Mouse (Mus musculus) midbrain, embryonic 10.5 days (tissue): ENCODE results near the gene Stk11. TPM values are rescaled to one million over a fixed set of nuclear protein-coding genes. Genes with fewer than 3 reads are reported as not detected.

Experiments used
- DNase-seq: peaks from one replicate; pipeline ENCODE4 v3.0.0-alpha.2; 2017; ENCODE audit warnings: low spot score
- H3K27ac ChIP-seq: fragments of 300-500 bp; sonication (generic); replicated peaks from 2 replicates; pipeline ENCODE4 v1.5.1; 2016; ENCODE audit warnings: mild to moderate bottlenecking
- H3K27me3 ChIP-seq: fragments of 300-500 bp; sonication (generic); 2 replicates; pipeline ENCODE4 v1.6.1; 2016; ENCODE audit warnings: low read depth, mild to moderate bottlenecking; ENCODE audit not compliant: poor library complexity, severe bottlenecking
- H3K36me3 ChIP-seq: fragments of 300-500 bp; sonication (generic); 2 replicates; pipeline ENCODE4 v1.6.1; 2016; ENCODE audit warnings: mild to moderate bottlenecking, moderate library complexity
- H3K4me1 ChIP-seq: fragments of 300-500 bp; sonication (generic); 2 replicates; pipeline ENCODE4 v1.6.1; 2016
- H3K4me3 ChIP-seq: fragments of 300-500 bp; sonication (generic); 2 replicates; pipeline ENCODE4 v1.5.1; 2016; ENCODE audit warnings: mild to moderate bottlenecking, moderate library complexity
- H3K9me3 ChIP-seq: fragments of 300-500 bp; sonication (generic); replicated peaks from 2 replicates; pipeline ENCODE4 v1.6.1; 2016; ENCODE audit warnings: mild to moderate bottlenecking
- WGBS: fragments of 180-500 bp; shearing (Covaris S2); methylation state at CpG from one replicate; pipeline ENCODE4 v1.1.7; 2016; 5-methylcytosine and 5-hydroxymethylcytosine counted together
- polyA plus RNA-seq: library from polyadenylated mRNA; unstranded; fragments of >200 nt; fragmentation: Nextera tagmentation; extraction: Ambion mirVana; gene quantifications from 2 replicates; pipeline ENCODE4 v1.2.1, GENCODE M21; 2016

The Stk11 gene
- polyA plus RNA-seq, 1 experiment from 2014 or later: 19.7 TPM

GRCm38 (mm10) chr10:80167460-80168037 is 51.9 kb downstream of the Stk11 start:
- H3K36me3 ChIP-seq: peaks cover 37% of the 10 kb centered on the region
- peaks cover 86% of the 10 kb centered on the region for H3K4me1 ChIP-seq
- H3K27ac ChIP-seq: peak overlapping the region; percentile 99
- H3K4me3 ChIP-seq: peak overlapping the region; percentile 77
- peaks cover 9% of the 10 kb centered on the region for H3K27me3 ChIP-seq
- DNase-seq: peak; percentile 99
- WGBS: under 1% methylated on average over 55 of the region's 55 CpGs
- no peaks in the 10 kb centered on the region for H3K9me3 ChIP-seq

GRCm38 (mm10) chr10:80168038-80168661 is 52.5 kb downstream of the Stk11 start:
- Histone ChIP-seq H3K27me3 (peaks cover 9% of the 10 kb centered on the region), H3K36me3 (peaks cover 39% of the 10 kb centered on the region), H3K9me3 (no peaks in the 10 kb centered on the region), H3K27ac (peak overlapping the region; percentile 99), H3K4me1 (peaks cover 84% of the 10 kb centered on the region), H3K4me3 (peak overlapping the region; percentile 77)
- peak; percentile 94 for DNase-seq
- under 1% methylated on average over 45 of the region's 48 CpGs for WGBS

GRCm38 (mm10) chr10:80169070-80169469 is 53.5 kb downstream of the Stk11 start:
- Histone ChIP-seq H3K4me1 (peaks cover 84% of the 10 kb centered on the region), H3K4me3 (peak overlapping the region; percentile 77), H3K9me3 (no peaks in the 10 kb centered on the region), H3K27me3 (peaks cover 4% of the 10 kb centered on the region), H3K36me3 (peaks cover 39% of the 10 kb centered on the region), H3K27ac (peak overlapping the region; percentile 99)
- WGBS: 58% methylated on average over 1 of the region's 1 CpGs
- DNase-seq: no peak

GRCm38 (mm10) chr10:80169651-80170050 is 54.0 kb downstream of the Stk11 start:
- Histone ChIP-seq H3K36me3 (peaks cover 39% of the 10 kb centered on the region), H3K4me3 (peak overlapping the region; percentile 77; the same call in 1 of the 2 replicates), H3K27ac (no peak overlapping the region), H3K27me3 (no peaks in the 10 kb centered on the region), H3K4me1 (peaks cover 83% of the 10 kb centered on the region), H3K9me3 (no peaks in the 10 kb centered on the region)
- 95% methylated on average over 7 of the region's 7 CpGs for WGBS
- no peak for DNase-seq

- H3K4me1 ChIP-seq: peaks cover 83% of the 10 kb centered on the region
Observed at GRCm38 (mm10) chr10:80170052-80170451, 54.4 kb downstream of the Stk11 start.

GRCm38 (mm10) chr10:80170601-80171021 is 55.0 kb downstream of the Stk11 start:
- DNase-seq: no peak
- peaks cover 43% of the 10 kb centered on the region for H3K36me3 ChIP-seq
- peak overlapping the region; percentile 9; the same call in 1 of the 2 replicates for H3K4me3 ChIP-seq
- H3K27ac ChIP-seq: no peak overlapping the region
- no peaks in the 10 kb centered on the region for H3K9me3 ChIP-seq
- 97% methylated on average over 19 of the region's 19 CpGs for WGBS
- no peaks in the 10 kb centered on the region for H3K27me3 ChIP-seq
- peaks cover 82% of the 10 kb centered on the region for H3K4me1 ChIP-seq

More at GRCm38 (mm10) chr10:80170052-80170451, 54.4 kb downstream of the Stk11 start:
- no peak overlapping the region for H3K27ac ChIP-seq
- no peaks in the 10 kb centered on the region for H3K9me3 ChIP-seq
- 93% methylated on average over 16 of the region's 16 CpGs for WGBS
- H3K4me3 ChIP-seq: peak overlapping the region; percentile 9; the same call in 1 of the 2 replicates
- DNase-seq: no peak
- no peaks in the 10 kb centered on the region for H3K27me3 ChIP-seq
- peaks cover 43% of the 10 kb centered on the region for H3K36me3 ChIP-seq

- H3K9me3 ChIP-seq: no peaks in the 10 kb centered on the region
- peaks cover 1% of the 10 kb centered on the region; the same call in 1 of the 2 replicates for H3K27me3 ChIP-seq
- H3K27ac ChIP-seq: peak overlapping the region; percentile 84; the same call in 1 of the 2 replicates
- WGBS: 90% methylated on average over 15 of the region's 15 CpGs
- H3K4me1 ChIP-seq: peaks cover 84% of the 10 kb centered on the region
- DNase-seq: no peak
- H3K4me3 ChIP-seq: peak overlapping the region; percentile 59; the same call in 1 of the 2 replicates
- H3K36me3 ChIP-seq: peaks cover 43% of the 10 kb centered on the region
Observed at GRCm38 (mm10) chr10:80171252-80171651, 55.6 kb downstream of the Stk11 start.

GRCm38 (mm10) chr10:80171760-80172526 is 56.3 kb downstream of the Stk11 start:
- peak overlapping the region; percentile 59 for H3K4me3 ChIP-seq
- no peak for DNase-seq
- peaks cover 84% of the 10 kb centered on the region for H3K4me1 ChIP-seq
- 86% methylated on average over 45 of the region's 45 CpGs for WGBS
- peak overlapping the region; percentile 84 for H3K27ac ChIP-seq
- H3K36me3 ChIP-seq: peaks cover 43% of the 10 kb centered on the region
- H3K27me3 ChIP-seq: peaks cover 8% of the 10 kb centered on the region
- H3K9me3 ChIP-seq: no peaks in the 10 kb centered on the region

GRCm38 (mm10) chr10:80172527-80173292 is 57.1 kb downstream of the Stk11 start, which contains the start of gene 1600002K03Rik:
Gene 1600002K03Rik (plus strand): TSS chr10:80172944.
- 9% methylated on average over 35 of the region's 35 CpGs for WGBS
- H3K4me1 ChIP-seq: peaks cover 85% of the 10 kb centered on the region
- H3K27ac ChIP-seq: peak within 1 kb of the TSS; percentile 84
- no peaks in the 10 kb centered on the region for H3K9me3 ChIP-seq
- H3K4me3 ChIP-seq: peak within 1 kb of the TSS; percentile 59
- DNase-seq: peak; percentile 90
- H3K27me3 ChIP-seq: peaks cover 16% of the 10 kb centered on the region
- peaks cover 43% of the 10 kb centered on the region for H3K36me3 ChIP-seq

- peak overlapping the region; percentile 84 for H3K27ac ChIP-seq
- no peaks in the 10 kb centered on the region for H3K9me3 ChIP-seq
- H3K4me3 ChIP-seq: peak overlapping the region; percentile 59
- peaks cover 91% of the 10 kb centered on the region for H3K4me1 ChIP-seq
- H3K36me3 ChIP-seq: peaks cover 43% of the 10 kb centered on the region
- H3K27me3 ChIP-seq: peaks cover 16% of the 10 kb centered on the region
- DNase-seq: no peak
- WGBS: 14% methylated on average over 11 of the region's 11 CpGs
Observed at GRCm38 (mm10) chr10:80173358-80173757, 57.8 kb downstream of the Stk11 start.

GRCm38 (mm10) chr10:80173955-80174640 is 58.5 kb downstream of the Stk11 start:
- Histone ChIP-seq H3K27ac (no peak overlapping the region), H3K27me3 (peaks cover 16% of the 10 kb centered on the region), H3K36me3 (peaks cover 40% of the 10 kb centered on the region), H3K9me3 (no peaks in the 10 kb centered on the region), H3K4me1 (peaks cover 91% of the 10 kb centered on the region), H3K4me3 (0 out of 2 replicates have a peak overlapping the region, but pooled peaks have one; percentile 12)
- no peak for DNase-seq
- 87% methylated on average over 10 of the region's 10 CpGs for WGBS
